Mouse (Mus musculus): ENCODE measurements around the gene Zfp131. TPM values are rescaled to one million over a fixed set of nuclear protein-coding genes. Genes with fewer than 3 reads are reported as not detected.
"Not testable (repeated sequence)": the region's sequence is repeated elsewhere in the genome, so short reads cannot be mapped to it uniquely, and the experiment has no call there.

Gene Zfp131
- 40.8 and 41.2 TPM in 2 replicates for polyA plus RNA-seq (2011; ENCODE audit: insufficient read depth, insufficient read length, low read depth, missing spikeins)

- Histone ChIP-seq H3K36me3 (ENCODE audit: control insufficient read depth, insufficient read depth, low read length, poor library complexity, severe bottlenecking) (peaks cover 23% of the 10 kb centered on the region), H3K9me3 (replicated peaks; ENCODE audit: control insufficient read depth, insufficient read depth, low read length, poor library complexity, severe bottlenecking) (no peaks in the 10 kb centered on the region), H3K9ac (ENCODE audit: low read depth, poor library complexity, severe bottlenecking) (peak within 1 kb of the TSS; percentile 85), H3K4me1 (ENCODE audit: control insufficient read depth, insufficient read depth, low read length) (no peaks in the 10 kb centered on the region), H3K27ac (ENCODE audit: insufficient read depth, low read length) (peak within 1 kb of the TSS; percentile 76), H3K27me3 (ENCODE audit: control insufficient read depth, insufficient read depth, low read length, poor library complexity, severe bottlenecking) (no peaks in the 10 kb centered on the region), H3K4me3 (ENCODE audit: low read depth, low read length) (peak within 1 kb of the TSS; percentile 98)
- TF ChIP-seq CTCF (IDR thresholded peaks at IDR 0.05; ENCODE audit: low read depth, low read length) (no peak), EP300 (IDR thresholded peaks at IDR 0.05; ENCODE audit: insufficient read depth, low read depth, low read length) (0 out of 2 replicates have a peak, but pooled peaks have one; percentile 14)
Observed at GRCm38 (mm10) chr13:119790761-119791579, at the start of gene Zfp131. TSS of gene Zfp131 (minus strand) at chr13:119790889.

DNA sequence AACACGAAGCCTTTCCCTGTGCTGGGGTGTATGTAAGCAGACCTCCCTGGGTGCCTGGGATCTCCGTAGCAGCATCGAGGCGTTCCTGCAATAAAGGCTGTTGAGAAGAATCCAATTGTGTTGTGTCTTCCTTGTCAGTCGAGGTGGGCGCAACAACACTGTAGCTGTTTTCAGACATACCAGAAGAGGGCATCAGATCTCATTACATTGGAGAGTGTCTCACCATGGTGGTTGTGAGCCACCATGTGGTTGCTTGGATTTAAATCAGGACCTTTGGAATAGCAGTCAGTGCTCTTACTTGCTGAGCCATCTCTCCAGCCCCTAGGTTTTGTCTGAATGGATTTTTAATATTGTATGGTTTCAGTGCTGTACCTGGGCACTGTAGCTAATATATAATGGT lies 49.3 kb upstream of the Zfp131 start:
- not testable (repeated sequence) for H3K9me3 ChIP-seq (replicated peaks; ENCODE audit: control insufficient read depth, insufficient read depth, low read length, poor library complexity, severe bottlenecking); H3K4me3 ChIP-seq (ENCODE audit: low read depth, low read length); H3K27ac ChIP-seq (ENCODE audit: insufficient read depth, low read length); H3K9ac ChIP-seq (ENCODE audit: low read depth, poor library complexity, severe bottlenecking); H3K27me3 ChIP-seq (ENCODE audit: control insufficient read depth, insufficient read depth, low read length, poor library complexity, severe bottlenecking); H3K4me1 ChIP-seq (ENCODE audit: control insufficient read depth, insufficient read depth, low read length); H3K36me3 ChIP-seq (ENCODE audit: control insufficient read depth, insufficient read depth, low read length, poor library complexity, severe bottlenecking)

DNA sequence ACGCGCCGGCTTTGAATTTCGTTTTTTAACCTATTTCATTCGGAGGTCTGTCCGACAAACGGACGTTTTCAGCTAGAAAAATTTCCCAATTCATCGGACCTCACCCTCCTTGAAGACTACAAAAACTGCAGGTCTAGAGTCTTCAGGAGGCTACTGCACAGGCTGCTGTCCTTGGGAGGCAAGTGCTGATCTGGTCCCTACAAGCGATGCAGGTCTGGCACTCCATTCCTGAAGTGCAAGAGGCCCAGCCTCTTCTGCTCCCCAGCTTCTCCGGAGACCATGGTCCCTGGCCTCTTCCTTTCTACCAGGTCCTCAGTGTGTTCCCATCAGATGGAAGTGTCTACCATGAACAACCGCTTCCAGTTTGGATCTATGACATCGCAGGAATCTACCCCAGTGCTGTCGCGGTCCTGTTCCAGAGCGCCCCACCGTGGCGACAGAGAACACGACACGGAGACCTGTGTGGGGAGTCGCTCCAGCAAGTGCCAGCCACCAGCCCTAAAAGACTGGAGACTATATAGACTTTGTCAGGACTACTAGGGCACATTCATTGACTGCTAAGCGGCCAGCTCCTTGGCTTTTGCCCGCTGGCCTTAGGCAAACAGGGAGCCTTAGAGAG lies 47.1 kb upstream of the Zfp131 start:
- not testable (repeated sequence) for H3K9ac ChIP-seq (ENCODE audit: low read depth, poor library complexity, severe bottlenecking); H3K27me3 ChIP-seq (ENCODE audit: control insufficient read depth, insufficient read depth, low read length, poor library complexity, severe bottlenecking); H3K9me3 ChIP-seq (replicated peaks; ENCODE audit: control insufficient read depth, insufficient read depth, low read length, poor library complexity, severe bottlenecking); H3K4me1 ChIP-seq (ENCODE audit: control insufficient read depth, insufficient read depth, low read length); H3K27ac ChIP-seq (ENCODE audit: insufficient read depth, low read length); H3K36me3 ChIP-seq (ENCODE audit: control insufficient read depth, insufficient read depth, low read length, poor library complexity, severe bottlenecking); H3K4me3 ChIP-seq (ENCODE audit: low read depth, low read length)
- TF ChIP-seq CTCF (IDR thresholded peaks at IDR 0.05; ENCODE audit: low read depth, low read length), result peak; percentile 42

GRCm38 (mm10) chr13:119836324-119836811 lies 45.7 kb upstream of the Zfp131 start:
- H3K9ac ChIP-seq (ENCODE audit: low read depth, poor library complexity, severe bottlenecking); H3K9me3 ChIP-seq (replicated peaks; ENCODE audit: control insufficient read depth, insufficient read depth, low read length, poor library complexity, severe bottlenecking); H3K4me1 ChIP-seq (ENCODE audit: control insufficient read depth, insufficient read depth, low read length); H3K36me3 ChIP-seq (ENCODE audit: control insufficient read depth, insufficient read depth, low read length, poor library complexity, severe bottlenecking); H3K4me3 ChIP-seq (ENCODE audit: low read depth, low read length); H3K27ac ChIP-seq (ENCODE audit: insufficient read depth, low read length); H3K27me3 ChIP-seq (ENCODE audit: control insufficient read depth, insufficient read depth, low read length, poor library complexity, severe bottlenecking): not testable (repeated sequence)

DNA sequence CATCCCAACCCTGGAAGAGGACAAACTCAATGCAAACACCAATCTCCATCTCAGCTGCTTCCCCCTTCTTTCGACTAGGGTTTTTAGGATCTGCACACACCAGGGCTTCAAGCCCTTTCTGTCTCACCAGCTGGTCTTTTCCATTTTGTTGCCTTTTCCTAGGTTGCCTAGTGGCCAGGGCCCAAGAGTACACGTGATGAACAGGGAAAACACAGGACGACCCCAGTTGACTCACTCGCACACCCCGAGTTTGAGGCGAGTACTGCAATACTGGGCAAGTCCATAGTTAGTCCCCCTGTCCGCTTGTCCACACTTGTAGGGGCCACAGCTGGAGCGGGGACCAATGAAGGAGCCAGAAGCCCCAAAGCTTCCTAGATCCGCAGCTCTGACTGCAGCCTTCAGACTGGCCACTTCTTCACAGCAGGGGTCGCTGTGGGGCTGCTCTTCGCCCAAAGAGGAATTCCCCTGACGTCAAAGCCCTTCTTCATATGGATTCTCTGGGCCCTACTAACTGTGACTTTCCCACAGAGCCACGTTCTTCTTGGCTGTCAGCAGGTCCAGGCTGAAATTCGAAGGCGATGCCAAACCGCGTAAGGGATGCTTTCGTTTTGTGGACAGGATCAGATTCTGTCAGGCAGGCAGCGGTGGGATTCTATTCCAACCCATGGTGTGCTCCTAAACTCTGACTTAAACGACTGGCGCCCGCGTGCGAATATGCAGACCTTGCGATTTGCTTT lies 44.8 kb upstream of the Zfp131 start, which contains the start of gene D13Ertd608e:
Gene D13Ertd608e, plus strand, starts transcription at position 687 of the 737 bp plus-strand sequence.
- TF ChIP-seq CTCF (IDR thresholded peaks at IDR 0.05; ENCODE audit: low read depth, low read length), result peak; percentile 28
- not testable (repeated sequence) for H3K4me1 ChIP-seq (ENCODE audit: control insufficient read depth, insufficient read depth, low read length); H3K27ac ChIP-seq (ENCODE audit: insufficient read depth, low read length); H3K9ac ChIP-seq (ENCODE audit: low read depth, poor library complexity, severe bottlenecking); H3K36me3 ChIP-seq (ENCODE audit: control insufficient read depth, insufficient read depth, low read length, poor library complexity, severe bottlenecking); H3K4me3 ChIP-seq (ENCODE audit: low read depth, low read length); H3K9me3 ChIP-seq (replicated peaks; ENCODE audit: control insufficient read depth, insufficient read depth, low read length, poor library complexity, severe bottlenecking); H3K27me3 ChIP-seq (ENCODE audit: control insufficient read depth, insufficient read depth, low read length, poor library complexity, severe bottlenecking)

DNA sequence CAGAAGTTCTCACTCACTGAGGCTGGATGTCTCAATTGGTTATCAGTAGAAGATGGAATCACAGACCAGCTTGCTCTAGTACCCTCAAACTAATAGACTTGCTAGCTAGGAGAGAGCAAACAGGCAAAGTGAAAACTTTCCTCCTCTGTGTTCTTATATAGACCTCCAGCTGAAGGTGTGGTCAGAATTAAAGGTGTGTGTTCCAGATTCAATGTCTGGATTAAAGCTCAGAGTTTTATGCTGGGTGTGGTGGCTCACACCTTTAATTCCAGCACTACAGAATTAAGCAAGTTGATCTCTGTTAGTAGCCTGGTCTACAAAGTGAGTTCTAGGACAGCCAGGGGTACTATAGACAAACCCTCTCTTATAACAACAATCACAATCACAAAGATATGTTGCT lies 39.4 kb upstream of the Zfp131 start, which contains the start of gene AF067063:
Gene AF067063, minus strand, starts transcription at position 101 of the 400 bp plus-strand sequence.
- not testable (repeated sequence) for H3K36me3 ChIP-seq (ENCODE audit: control insufficient read depth, insufficient read depth, low read length, poor library complexity, severe bottlenecking); H3K4me1 ChIP-seq (ENCODE audit: control insufficient read depth, insufficient read depth, low read length); H3K27me3 ChIP-seq (ENCODE audit: control insufficient read depth, insufficient read depth, low read length, poor library complexity, severe bottlenecking); H3K4me3 ChIP-seq (ENCODE audit: low read depth, low read length); H3K9me3 ChIP-seq (replicated peaks; ENCODE audit: control insufficient read depth, insufficient read depth, low read length, poor library complexity, severe bottlenecking); H3K9ac ChIP-seq (ENCODE audit: low read depth, poor library complexity, severe bottlenecking); H3K27ac ChIP-seq (ENCODE audit: insufficient read depth, low read length)

Data from ES-Bruce4 (cell line).